Comparison of ENCODE assay signal across 8 mouse cellular contexts in the genomic region with DNA sequence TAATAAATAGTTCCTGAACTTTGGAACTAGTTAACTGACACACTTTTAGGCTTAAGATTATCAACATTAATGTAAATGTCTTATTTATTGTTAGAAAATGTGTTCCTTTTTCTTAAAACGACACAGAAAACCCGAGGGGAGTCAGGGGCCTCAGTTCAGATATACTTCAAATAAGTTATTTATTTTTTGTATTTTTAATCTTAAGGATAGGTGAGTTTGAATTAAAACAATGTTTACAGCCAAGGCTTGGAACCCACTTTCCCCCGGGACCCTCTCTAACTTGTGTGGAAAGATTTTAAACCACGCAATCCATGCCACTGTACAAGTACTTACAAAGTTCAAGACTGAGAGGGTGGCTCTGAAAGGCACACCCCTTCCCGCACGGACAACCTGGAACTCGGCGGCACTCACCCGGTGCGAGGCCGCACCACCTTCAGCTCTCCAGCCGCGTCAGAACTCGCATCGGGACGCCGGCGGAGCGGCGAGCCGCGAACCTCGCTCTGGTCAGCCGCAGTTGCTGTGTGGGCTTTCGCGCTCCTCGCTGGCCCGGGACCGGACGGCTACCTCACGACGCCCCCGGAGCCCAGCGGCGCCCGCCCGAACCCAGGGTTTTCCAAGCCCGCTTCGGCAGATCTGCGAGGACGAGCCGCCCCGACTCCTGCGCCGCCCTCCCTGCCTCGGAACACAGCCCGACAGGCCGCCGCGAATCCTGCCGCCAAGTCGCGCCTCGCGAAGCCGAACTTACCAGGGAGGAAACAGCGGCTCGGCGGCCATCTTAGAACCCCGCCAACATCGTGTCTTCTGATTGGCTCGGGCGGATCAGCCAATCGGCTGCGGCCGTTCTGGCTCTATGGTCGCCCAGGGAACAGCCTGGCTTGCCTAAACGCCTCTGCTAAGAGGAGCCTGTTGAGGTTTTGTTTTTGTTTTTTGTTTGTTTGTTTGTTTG. TPM values are rescaled to one million over a fixed set of nuclear protein-coding genes. Genes with fewer than 3 reads are reported as not detected.
DNase-seq lines count a peak whose midpoint lies in the region; ATAC-seq and TF ChIP-seq lines count a peak whose summit lies in the region.

Gene Fam204a (minus strand): TSS at position 803 of the 946 bp plus-strand sequence.

- peak; percentile 95 for ATAC-seq in Patski
- ATAC-seq in hindbrain, embryonic 15.5 days (ENCODE audit: low FRiP score, low read depth), result peak; percentile 100

- CTCF ChIA-PET in Patski (lab: Charles Lee), result interaction anchor here (1.2 kb wide), 1 partner anchor 10 kb away, joined by 3 read pairs; no protein-coding TSS in a partner anchor

- H3K27ac ChIP-seq in hindbrain, embryonic 15.5 days (replicated peaks), result peak within 1 kb of the TSS; percentile 94

- DNase-seq in Patski (ENCODE audit: low read depth, low spot score), result peak; percentile 76
- peak; percentile 98 for DNase-seq in cerebellum, postnatal 14 days
- DNase-seq in frontal cortex, postnatal 25 days (ENCODE audit: low spot score in 2 of 2), result peak; percentile 95 to 96
- DNase-seq in left cerebral cortex, adult 11 months (ENCODE audit: low spot score), result peak; percentile 89
- DNase-seq in lung, postnatal 4 days, result peak; percentile 96 to 97
- DNase-seq in retina, postnatal 7 days (ENCODE audit: low read depth, low spot score), result peak; percentile 88
- DNase-seq in urinary bladder, adult 2 months (ENCODE audit: low spot score), result peak; percentile 94

- H3K4me1 ChIP-seq in hindbrain, embryonic 15.5 days (replicated peaks), result peaks cover 16% of the 10 kb centered on the region

- in situ Hi-C loops in Patski (cut with MboI; ENCODE audit: low pct_unique_long_range_greater_than_20kb), result no loop called here

- H3K4me3 ChIP-seq in hindbrain, embryonic 15.5 days, result peak within 1 kb of the TSS; percentile 66

- H3K9me3 ChIP-seq in hindbrain, embryonic 15.5 days, result no peaks in the 10 kb centered on the region

- TF ChIP-seq CTCF in Patski (IDR thresholded peaks at IDR 0.05), result no peak

- H3K4me2 ChIP-seq in hindbrain, embryonic 15.5 days, result peak within 1 kb of the TSS; percentile 61

- H3K9ac ChIP-seq in hindbrain, embryonic 15.5 days, result peak within 1 kb of the TSS; percentile 66

- H3K27me3 ChIP-seq in Patski, result peaks cover 27% of the 10 kb centered on the region
- no peaks in the 10 kb centered on the region for H3K27me3 ChIP-seq in hindbrain, embryonic 15.5 days

- POLR2A ChIA-PET in Patski (lab: Charles Lee), result no interaction called here

- under 1% methylated on average over 68 of the region's 68 CpGs for WGBS in hindbrain, embryonic 15.5 days

- H3K36me3 ChIP-seq in hindbrain, embryonic 15.5 days, result no peaks in the 10 kb centered on the region

RNA-seq across cellular contexts. Expression of gene Fam204a, which starts in this region (rescaled TPM):
- polyA plus RNA-seq in Patski (2021), result 63.5 TPM
- polyA plus RNA-seq in hindbrain, embryonic 15.5 days (2015; fragmentation: Nextera tagmentation; extraction: Ambion mirVana), result 56.8 and 58.3 TPM in 2 replicates
- 23.0 and 23.2 TPM in 2 replicates for polyA plus RNA-seq in urinary bladder, adult 2 months (2012; rRNA removed)

Comparison
In these comparisons a context has a peak if more than half of its experiments do, and no peak if none do; other contexts are left out.
1. Peak in every context shown above with its lines: DNase-seq, ATAC-seq, H3K4me3 ChIP-seq and H3K27ac ChIP-seq.